Mouse (Mus musculus) c-Kit-positive CD71-positive TER-119-positive erythroid progenitor cells, embryonic 14.5 days (primary cell): ENCODE measurements around the gene Hic2.

Source experiments
- DNase-seq: peaks from one replicate; pipeline ENCODE4 v3.0.0-alpha.2; 2013; ENCODE audit warnings: low spot score

Gene Hic2

GRCm38 (mm10) chr16:17234499-17234895 lies 1.1 kb downstream of the Hic2 start:
- DNase-seq = no peak

- DNase-seq = no peak
Measured at GRCm38 (mm10) chr16:17234916-17235665, 1.7 kb downstream of the Hic2 start.

- DNase-seq = peak; percentile 64
Measured at GRCm38 (mm10) chr16:17237634-17238033, 4.3 kb downstream of the Hic2 start.

GRCm38 (mm10) chr16:17239409-17239808 lies 6.0 kb downstream of the Hic2 start:
- no peak for DNase-seq

GRCm38 (mm10) chr16:17243731-17244130 lies 10.4 kb downstream of the Hic2 start:
- DNase-seq = no peak

- DNase-seq = no peak
Measured at GRCm38 (mm10) chr16:17244996-17245395, 11.6 kb downstream of the Hic2 start.

GRCm38 (mm10) chr16:17247727-17248126 lies 14.4 kb downstream of the Hic2 start:
- DNase-seq = no peak

GRCm38 (mm10) chr16:17249135-17249534 lies 15.8 kb downstream of the Hic2 start:
- peak; percentile 66 for DNase-seq

- DNase-seq = no peak
Measured at GRCm38 (mm10) chr16:17251539-17251938, 18.2 kb downstream of the Hic2 start.

- peak; percentile 66 for DNase-seq
Measured at GRCm38 (mm10) chr16:17252086-17252726, 18.8 kb downstream of the Hic2 start.

- no peak for DNase-seq
Measured at GRCm38 (mm10) chr16:17252841-17253240, 19.5 kb downstream of the Hic2 start.

GRCm38 (mm10) chr16:17254005-17254597 lies 20.7 kb downstream of the Hic2 start:
- no peak for DNase-seq

GRCm38 (mm10) chr16:17255270-17255669 lies 21.9 kb downstream of the Hic2 start:
- no peak for DNase-seq

GRCm38 (mm10) chr16:17257359-17257821 lies 24.0 kb downstream of the Hic2 start:
- DNase-seq = no peak

- no peak for DNase-seq
Measured at GRCm38 (mm10) chr16:17258917-17259316, 25.5 kb downstream of the Hic2 start.

GRCm38 (mm10) chr16:17261341-17261740 lies 28.0 kb downstream of the Hic2 start:
- no peak for DNase-seq

GRCm38 (mm10) chr16:17266113-17266512 lies 32.7 kb downstream of the Hic2 start:
- no peak for DNase-seq

- peak; percentile 54 for DNase-seq
Measured at GRCm38 (mm10) chr16:17267937-17268336, 34.6 kb downstream of the Hic2 start.

GRCm38 (mm10) chr16:17269872-17270271 lies 36.5 kb downstream of the Hic2 start:
- no peak for DNase-seq

GRCm38 (mm10) chr16:17271124-17271523 lies 37.8 kb downstream of the Hic2 start:
- no peak for DNase-seq

GRCm38 (mm10) chr16:17271856-17272255 lies 38.5 kb downstream of the Hic2 start:
- no peak for DNase-seq

GRCm38 (mm10) chr16:17275721-17276120 lies 42.3 kb downstream of the Hic2 start, which contains the start of gene Tmem191c:
Tmem191c (plus strand) TSS chr16:17276077.
- DNase-seq = no peak
